Mouse (Mus musculus) spleen, adult 2 months (tissue): ENCODE results near the gene Fam189a2. TPM values are rescaled to one million over a fixed set of nuclear protein-coding genes. Genes with fewer than 3 reads are reported as not detected.

Experiments used
- DNase-seq, 2 experiments: peaks; one replicate each; pipeline versions ENCODE4 v3.0.0 to v3.0.0-alpha.2; 2012 to 2021; ENCODE audit warnings: low spot score in 2 of 2, low read depth in 1 of 2
- H3K27ac ChIP-seq: fragments of 200-500 bp; 2 replicates; pipeline ENCODE4 v1.5.1; 2012; ENCODE audit warnings: low read length, inconsistent platforms; ENCODE audit not compliant: insufficient read depth
- H3K27me3 ChIP-seq: fragments of 200-500 bp; 2 replicates; pipeline ENCODE4 v1.6.1; 2012; ENCODE audit warnings: mild to moderate bottlenecking, moderate library complexity, low read length, inconsistent platforms; ENCODE audit not compliant: control insufficient read depth, insufficient read depth
- H3K36me3 ChIP-seq: fragments of 200-500 bp; 2 replicates; pipeline ENCODE4 v1.6.1; 2012; ENCODE audit warnings: mild to moderate bottlenecking, low read length, inconsistent platforms; ENCODE audit not compliant: control insufficient read depth, insufficient read depth
- H3K4me1 ChIP-seq: fragments of 200-500 bp; 2 replicates; pipeline ENCODE4 v1.6.1; 2011; ENCODE audit warnings: inconsistent platforms; ENCODE audit not compliant: control insufficient read depth, insufficient read depth, insufficient read length
- H3K4me3 ChIP-seq: fragments of 200-500 bp; 2 replicates; pipeline ENCODE4 v1.5.1; 2011; ENCODE audit warnings: mild to moderate bottlenecking, inconsistent platforms; ENCODE audit not compliant: insufficient read depth, insufficient read length; ENCODE audit errors: extremely low read depth
- CTCF ChIP-seq: fragments of 200-500 bp; IDR thresholded peaks from 2 replicates; pipeline ENCODE4 v1.5.1; 2011; ENCODE audit warnings: mild to moderate bottlenecking, inconsistent platforms; ENCODE audit not compliant: insufficient read depth, insufficient read length, insufficient replicate concordance; ENCODE audit errors: extremely low read depth
- POLR2A ChIP-seq: fragments of 200-500 bp; IDR thresholded peaks from 2 replicates; pipeline ENCODE4 v1.6.1; 2011; ENCODE audit warnings: low read depth, low read length, inconsistent platforms
- WGBS: fragments of 180-500 bp; shearing (Covaris S2); methylation state at CpG from one replicate; pipeline ENCODE4 v1.1.7; 2018; 5-methylcytosine and 5-hydroxymethylcytosine counted together
- polyA plus RNA-seq: library from polyadenylated mRNA; depleted of rRNA; stranded (reverse); fragments of >200 nt; gene quantifications from 2 replicates; pipeline ENCODE4 v1.2.3, GENCODE M21; 2012

The Fam189a2 gene
- polyA plus RNA-seq, 1 experiment, result 1.8 TPM

DNA sequence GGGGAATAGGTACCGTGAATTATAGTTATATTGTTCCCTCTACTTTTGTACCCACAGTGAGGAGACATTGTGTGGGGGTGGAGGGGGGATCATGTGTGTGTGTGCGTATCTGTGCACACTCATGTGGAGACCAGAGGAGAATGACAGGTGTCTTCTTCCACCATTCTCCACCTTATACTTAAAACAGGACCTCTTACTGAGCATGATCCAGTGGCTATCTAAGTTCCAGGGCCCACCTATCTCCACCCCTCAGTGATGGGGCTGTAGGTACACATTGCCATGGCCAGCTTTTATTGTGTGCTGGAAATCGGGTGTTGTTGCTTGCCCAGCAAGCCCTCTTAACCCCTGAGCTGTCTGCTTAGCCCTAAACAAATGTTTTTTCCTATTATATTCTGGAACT lies 10.1 kb downstream of the Fam189a2 start:
- no peaks in the 10 kb centered on the region for H3K36me3 ChIP-seq
- no peak overlapping the region for H3K4me3 ChIP-seq
- H3K27me3 ChIP-seq, result no peaks in the 10 kb centered on the region
- no peaks in the 10 kb centered on the region; the same call in 1 of the 2 replicates for H3K4me1 ChIP-seq
- DNase-seq, result no peak
- H3K27ac ChIP-seq, result no peak overlapping the region
- 81% methylated on average over 3 of the region's 3 CpGs for WGBS
- TF ChIP-seq POLR2A (no peak), CTCF (no peak)

DNA sequence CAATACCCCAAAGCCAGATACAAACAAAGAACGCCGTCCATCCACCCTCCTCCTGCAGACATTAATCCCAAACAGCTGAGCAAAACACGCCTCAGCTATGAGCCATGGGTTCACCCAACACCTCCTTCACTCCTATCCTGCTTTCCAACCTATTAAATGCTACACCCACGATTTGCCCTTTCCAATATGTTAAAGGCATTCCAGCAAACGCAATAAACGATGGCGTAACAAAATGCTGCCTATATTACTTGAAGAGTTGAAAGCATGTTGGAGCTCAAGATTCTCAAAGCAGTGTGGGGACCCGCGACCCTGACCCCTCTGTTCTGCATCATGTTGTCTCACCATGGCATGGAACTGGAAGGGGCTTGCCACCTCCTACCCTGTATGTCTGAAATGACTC lies 11.2 kb downstream of the Fam189a2 start:
- Histone ChIP-seq H3K27ac (no peak overlapping the region), H3K27me3 (no peaks in the 10 kb centered on the region), H3K4me1 (no peaks in the 10 kb centered on the region; the same call in 1 of the 2 replicates), H3K4me3 (no peak overlapping the region), H3K36me3 (no peaks in the 10 kb centered on the region)
- WGBS, result 87% methylated on average over 9 of the region's 9 CpGs
- TF ChIP-seq CTCF, result no peak
- TF ChIP-seq POLR2A, result no peak
- DNase-seq, result no peak

DNA sequence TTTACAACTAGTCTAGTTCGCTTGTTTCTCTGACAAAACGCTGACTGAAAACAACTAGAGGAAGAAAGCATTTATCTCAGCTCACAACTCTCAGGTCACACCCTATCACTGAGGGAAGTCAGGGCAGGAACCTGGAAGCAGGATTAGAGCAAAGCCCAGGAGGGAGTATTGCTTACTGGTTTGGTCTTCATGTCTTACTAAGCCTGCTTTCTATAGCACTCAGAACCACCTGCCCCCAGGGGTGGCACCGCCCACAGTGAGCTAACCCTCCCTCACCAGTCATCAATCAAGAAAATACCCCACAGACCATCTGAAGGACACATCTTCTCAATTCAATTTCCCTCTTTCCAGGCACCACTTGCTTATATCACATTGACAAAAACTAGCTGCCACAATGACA lies 12.4 kb downstream of the Fam189a2 start:
- Histone ChIP-seq H3K4me3 (no peak overlapping the region), H3K27me3 (no peaks in the 10 kb centered on the region), H3K27ac (no peak overlapping the region), H3K36me3 (no peaks in the 10 kb centered on the region), H3K4me1 (no peaks in the 10 kb centered on the region; the same call in 1 of the 2 replicates)
- TF ChIP-seq CTCF (no peak), POLR2A (no peak)
- DNase-seq, result no peak
- 85% methylated on average over 3 of the region's 3 CpGs for WGBS

DNA sequence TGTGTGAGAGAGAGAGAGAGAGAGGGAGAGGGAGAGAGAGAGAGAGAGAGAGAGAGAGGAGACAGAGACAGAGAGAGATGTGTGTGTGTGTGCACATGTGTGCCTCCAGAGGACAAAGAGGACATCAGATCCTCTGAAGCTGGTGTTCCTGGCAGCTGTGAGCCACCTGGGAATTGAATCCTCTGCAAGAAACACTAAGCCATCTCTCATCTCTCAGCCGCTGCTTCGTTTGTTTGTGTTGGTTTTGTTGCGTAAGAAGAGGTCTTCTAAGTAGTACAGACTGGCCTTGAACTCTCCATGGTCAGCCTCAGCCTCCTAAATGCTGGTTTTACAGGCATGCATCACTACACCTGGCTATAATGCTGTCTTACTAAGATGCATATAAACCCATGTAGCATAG lies 12.9 kb downstream of the Fam189a2 start:
- Histone ChIP-seq H3K4me3 (no peak overlapping the region), H3K4me1 (no peaks in the 10 kb centered on the region; the same call in 1 of the 2 replicates), H3K36me3 (no peaks in the 10 kb centered on the region), H3K27ac (no peak overlapping the region), H3K27me3 (no peaks in the 10 kb centered on the region)
- WGBS, result 88% methylated on average over 3 of the region's 3 CpGs
- no peak for DNase-seq
- TF ChIP-seq CTCF, result no peak
- no peak for TF ChIP-seq POLR2A

DNA sequence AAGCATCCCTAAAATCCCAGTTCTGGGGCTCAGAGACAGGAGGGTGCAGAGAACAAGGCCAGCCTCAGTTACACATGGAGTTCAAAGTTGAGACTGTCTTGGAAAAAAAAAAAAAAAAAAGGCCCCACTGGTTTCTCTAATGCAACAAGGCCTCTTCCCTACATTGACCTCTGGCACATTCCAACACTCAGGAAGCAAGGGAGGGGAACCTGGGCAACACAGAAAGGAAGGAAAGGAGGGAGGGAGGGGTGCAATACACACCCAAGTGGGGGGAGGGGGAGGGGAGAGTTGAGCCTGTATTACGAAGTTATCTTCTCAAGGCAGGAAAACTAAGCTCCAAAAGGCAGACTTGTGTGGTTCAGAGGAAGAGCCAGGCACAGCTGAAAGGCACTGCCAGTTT lies 13.4 kb downstream of the Fam189a2 start:
- no peak for TF ChIP-seq CTCF
- TF ChIP-seq POLR2A, result no peak
- Histone ChIP-seq H3K4me1 (no peaks in the 10 kb centered on the region; the same call in 1 of the 2 replicates), H3K36me3 (no peaks in the 10 kb centered on the region), H3K27ac (no peak overlapping the region), H3K27me3 (no peaks in the 10 kb centered on the region), H3K4me3 (no peak overlapping the region)
- 33% methylated on average over 1 of the region's 1 CpGs for WGBS
- no peak for DNase-seq

DNA sequence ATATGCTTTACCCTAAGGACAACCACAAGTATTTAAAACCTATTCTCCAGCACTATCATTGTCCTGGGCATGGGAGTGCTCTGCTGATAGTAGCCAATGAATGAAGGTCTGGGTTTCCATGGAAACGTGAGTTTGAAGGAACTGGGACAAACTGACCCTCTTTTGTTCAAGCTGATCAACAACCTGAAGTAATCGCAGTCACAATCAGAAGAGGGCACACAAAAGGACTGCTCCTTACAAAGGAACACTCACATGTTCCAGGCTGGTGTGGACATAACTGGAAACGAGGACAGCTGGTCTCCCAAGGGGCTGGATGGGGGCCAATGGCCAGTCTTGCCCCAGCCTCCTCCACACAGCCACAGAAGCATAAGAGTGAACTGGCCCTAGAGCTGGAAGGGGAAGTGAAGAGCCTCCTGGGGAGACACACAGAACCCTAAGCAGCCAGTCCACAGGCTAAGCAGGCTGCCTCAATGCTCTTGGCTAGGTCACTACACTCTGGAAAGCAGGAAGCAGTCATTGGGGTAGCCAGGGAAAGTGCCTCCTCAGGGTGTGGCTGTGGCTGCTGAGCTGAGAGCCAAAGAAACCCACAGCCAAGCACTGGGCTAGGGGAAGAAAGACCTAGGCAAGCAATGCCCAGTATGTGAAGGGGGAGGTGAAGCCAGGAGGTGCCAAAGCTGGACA lies 14.0 kb downstream of the Fam189a2 start:
- H3K4me3 ChIP-seq, result no peak overlapping the region
- 75% methylated on average over 3 of the region's 3 CpGs for WGBS
- TF ChIP-seq CTCF (no peak), POLR2A (no peak)
- no peak for DNase-seq
- no peaks in the 10 kb centered on the region for H3K27me3 ChIP-seq
- H3K4me1 ChIP-seq, result no peaks in the 10 kb centered on the region; the same call in 1 of the 2 replicates
- no peak overlapping the region for H3K27ac ChIP-seq
- no peaks in the 10 kb centered on the region for H3K36me3 ChIP-seq

DNA sequence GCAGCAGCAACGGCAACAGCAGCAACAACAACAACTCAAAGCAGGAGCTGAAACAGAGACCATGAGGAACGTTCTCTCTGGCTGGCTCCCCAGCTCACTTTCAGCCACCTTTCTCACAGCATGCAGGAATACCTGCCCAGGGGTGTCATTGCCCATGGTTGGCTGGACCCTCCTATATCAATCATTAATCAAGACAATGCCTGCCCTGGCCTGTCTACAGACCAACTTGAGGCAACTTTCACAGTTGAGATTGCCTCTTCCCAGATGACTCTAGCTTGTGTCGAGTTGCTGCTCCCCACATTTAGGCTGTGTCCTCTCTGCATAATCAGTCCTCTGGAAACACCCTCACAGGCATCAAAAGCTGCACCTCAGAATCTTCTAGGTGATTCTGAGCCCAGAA lies 17.6 kb downstream of the Fam189a2 start:
- Histone ChIP-seq H3K4me1 (no peaks in the 10 kb centered on the region; the same call in 1 of the 2 replicates), H3K36me3 (no peaks in the 10 kb centered on the region), H3K27ac (no peak overlapping the region), H3K4me3 (no peak overlapping the region), H3K27me3 (no peaks in the 10 kb centered on the region)
- TF ChIP-seq POLR2A (no peak), CTCF (no peak)
- 85% methylated on average over 3 of the region's 3 CpGs for WGBS
- DNase-seq, result no peak
